Mouse (Mus musculus) myocyte (in vitro differentiated cells): ENCODE data around the gene Stk39.

ENCODE experiments used
- CEBPB ChIP-seq: IDR thresholded peaks from 2 replicates; pipeline ENCODE4 v1.6.1; 2011; ENCODE audit warnings: mild to moderate bottlenecking, moderate library complexity; ENCODE audit not compliant: poor library complexity, insufficient read depth, severe bottlenecking
- E2F4 ChIP-seq: IDR thresholded peaks from one replicate; pipeline ENCODE4 v1.6.1; 2011; ENCODE audit warnings: mild to moderate bottlenecking, control low read depth, moderate library complexity; ENCODE audit not compliant: insufficient read depth
- MYOG ChIP-seq, 3 experiments: IDR thresholded peaks; one replicate each; pipeline ENCODE4 v1.6.1; 2011; ENCODE audit warnings: control low read depth in 2 of 3, low read depth in 2 of 3, mild to moderate bottlenecking in 2 of 3; ENCODE audit not compliant: insufficient read length in 2 of 3, control insufficient read depth in 1 of 3, insufficient read depth in 1 of 3
- POLR2A ChIP-seq: IDR thresholded peaks from one replicate; pipeline ENCODE4 v1.6.1; 2011; ENCODE audit warnings: low read depth, mild to moderate bottlenecking, control low read depth, moderate library complexity; ENCODE audit not compliant: insufficient read length
- POLR2AphosphoS2 ChIP-seq: IDR thresholded peaks from one replicate; pipeline ENCODE4 v1.6.1; 2011; ENCODE audit warnings: low read depth, control low read depth; ENCODE audit not compliant: insufficient read length
- REST ChIP-seq: IDR thresholded peaks from one replicate; pipeline ENCODE4 v1.6.1; 2011; ENCODE audit warnings: mild to moderate bottlenecking, control low read depth, moderate library complexity; ENCODE audit not compliant: insufficient read depth, insufficient read length
- SRF ChIP-seq: IDR thresholded peaks from one replicate; pipeline ENCODE4 v1.6.1; 2011; ENCODE audit warnings: low read depth; ENCODE audit not compliant: control insufficient read depth, insufficient read length
- TCF12 ChIP-seq: IDR thresholded peaks from one replicate; pipeline ENCODE4 v1.6.1; 2011; ENCODE audit warnings: mild to moderate bottlenecking, control low read depth; ENCODE audit not compliant: poor library complexity, insufficient read depth, severe bottlenecking
- USF1 ChIP-seq: IDR thresholded peaks from one replicate; pipeline ENCODE4 v1.6.1; 2011; ENCODE audit warnings: low read depth, mild to moderate bottlenecking, control low read depth, moderate library complexity

GRCm38 (mm10) chr2:68466124-68467070 lies 5.7 kb downstream of the Stk39 start:
- TF ChIP-seq TCF12 (no peak), POLR2A (no peak), POLR2AphosphoS2 (no peak), SRF (no peak), E2F4 (no peak), MYOG (IDR thresholded peaks at IDR 0.05; ENCODE audit: control insufficient read depth in 1 of 3, insufficient read depth in 1 of 3, insufficient read length in 2 of 3, low read depth in 2 of 3) (no peak), CEBPB (no peak), USF1 (no peak), REST (no peak)
